Mouse (Mus musculus) heart, postnatal 0 days (tissue): Measurements from ENCODE around the gene Cald1.

Experiments used
- CTCF ChIP-seq: IDR thresholded peaks from 2 replicates; pipeline ENCODE4 v1.5.1; 2016; ENCODE audit warnings: antibody characterized with exemption, control low read depth, low read depth
- EP300 ChIP-seq: IDR thresholded peaks from 2 replicates; pipeline ENCODE4 v1.6.1; 2016; ENCODE audit warnings: antibody characterized with exemption, low read depth

DNA sequence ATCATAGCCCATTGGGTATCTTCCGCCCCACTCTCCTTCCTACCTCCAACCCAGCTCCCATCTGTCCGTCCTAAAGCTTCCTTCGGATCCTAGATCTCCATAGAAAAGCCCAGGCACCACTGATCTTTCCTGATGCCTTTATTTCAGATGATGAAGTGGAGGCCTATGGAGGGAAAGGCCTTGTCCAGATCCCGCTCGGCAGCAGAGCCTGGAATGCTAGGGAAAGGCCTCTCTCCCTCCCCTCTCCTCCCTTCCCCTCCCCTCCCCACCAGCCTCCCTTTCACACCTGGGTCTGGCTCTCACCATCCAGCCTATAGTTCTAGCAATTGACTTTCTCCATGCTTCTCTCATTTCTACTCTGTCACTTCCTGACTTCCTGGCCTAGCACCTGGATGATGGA lies 112.5 kb downstream of the Cald1 start:
- no peak for TF ChIP-seq CTCF
- no peak for TF ChIP-seq EP300
